Comparison of ENCODE assay signal across 25 mouse cellular contexts in genomic region chr2:110351406-110351805, GRCm38 (mm10). TPM values are rescaled to one million over a fixed set of nuclear protein-coding genes. Genes with fewer than 3 reads are reported as not detected.
"Had no signal": no experiment of that assay in that cellular context is flagged by ENCODE, and none has a peak within 500 bp of the region (broad histone marks: within the 10 kb centered on the region; RNA-seq: fewer than 3 reads in every experiment).

No protein-coding gene starts in this region.

- H3K27ac ChIP-seq: heart, adult 2 months; heart, embryonic 13.5 days; heart, embryonic 15.5 days; hindbrain, embryonic 13.5 days; hindbrain, embryonic 15.5 days; hindbrain, postnatal 0 days; kidney, embryonic 15.5 days; kidney, postnatal 0 days; limb, embryonic 13.5 days; limb, embryonic 15.5 days; liver, embryonic 12.5 days; liver, embryonic 14.5 days had no signal

- H3K36me3 ChIP-seq: heart, embryonic 13.5 days; heart, embryonic 15.5 days; hindbrain, embryonic 13.5 days; hindbrain, embryonic 15.5 days; kidney, embryonic 15.5 days; limb, embryonic 13.5 days; limb, embryonic 15.5 days; liver, embryonic 12.5 days had no signal

- ATAC-seq: intestine, embryonic 16.5 days; liver, embryonic 12.5 days had no signal

- H3K27me3 ChIP-seq: heart, embryonic 13.5 days; heart, embryonic 15.5 days; hindbrain, embryonic 13.5 days; hindbrain, embryonic 15.5 days; kidney, embryonic 15.5 days; limb, embryonic 13.5 days; limb, embryonic 15.5 days; liver, embryonic 12.5 days had no signal

- DNase-seq: gastrocnemius, postnatal 14 days; gastrocnemius, postnatal 36 days; heart, adult 11 months; heart, adult 2 months; heart, postnatal 14 days; heart, postnatal 36 days; kidney, adult 11 months; layer of hippocampus, adult 9-11 months; layer of hippocampus, postnatal 36 days; left cerebral cortex, postnatal 4 days had no signal

- H3K4me3 ChIP-seq: heart, adult 2 months; heart, embryonic 13.5 days; heart, embryonic 15.5 days; hindbrain, embryonic 13.5 days; hindbrain, embryonic 15.5 days; kidney, embryonic 15.5 days; limb, embryonic 13.5 days; limb, embryonic 15.5 days; liver, embryonic 12.5 days had no signal

- H3K9ac ChIP-seq: heart, embryonic 13.5 days; heart, embryonic 15.5 days; hindbrain, embryonic 13.5 days; hindbrain, embryonic 15.5 days; kidney, embryonic 15.5 days; limb, embryonic 13.5 days; limb, embryonic 15.5 days; liver, embryonic 12.5 days; liver, embryonic 14.5 days had no signal

- H3K4me1 ChIP-seq: heart, embryonic 13.5 days; heart, embryonic 15.5 days; kidney, embryonic 15.5 days; liver, embryonic 12.5 days had no signal

- H3K4me2 ChIP-seq: heart, embryonic 11.5 days; heart, embryonic 13.5 days; heart, embryonic 15.5 days; hindbrain, embryonic 13.5 days; hindbrain, embryonic 15.5 days; kidney, embryonic 15.5 days; limb, embryonic 13.5 days; limb, embryonic 15.5 days; liver, embryonic 12.5 days had no signal

- H3K9me3 ChIP-seq: heart, embryonic 13.5 days; heart, embryonic 15.5 days; hindbrain, embryonic 13.5 days; hindbrain, embryonic 15.5 days; kidney, embryonic 15.5 days; limb, embryonic 13.5 days; limb, embryonic 15.5 days; liver, embryonic 12.5 days had no signal

RNA-seq across cellular contexts. Expression of gene Fibin, which starts 11.6 kb away (rescaled TPM):
- total RNA-seq: hematopoietic stem cell, adult 5-6 weeks had no signal

RNA-seq across cellular contexts. Expression of gene Bbox1, which starts 37.0 kb away (rescaled TPM):
- total RNA-seq: heart, postnatal 36 days; hematopoietic stem cell, adult 5-6 weeks had no signal
- polyA plus RNA-seq: heart, embryonic 11.5 days; heart, embryonic 13.5 days; hindbrain, embryonic 11.5 days; hindbrain, embryonic 13.5 days had no signal
